Mouse (Mus musculus): ENCODE results near the gene Ccer1. TPM values are rescaled to one million over a fixed set of nuclear protein-coding genes. Genes with fewer than 3 reads are reported as not detected.

The Ccer1 gene
- total RNA-seq, 4 experiments from 2014 or later = not detected

Other genes starting within 250 kb of the Ccer1 start
- 100 to 1,000 TPM; 137 to 325 (median 228) TPM for gene Dcn, start 213.4 kb upstream of the Ccer1 start, total RNA-seq (2022)
- gene Lum, start 127.9 kb upstream of the Ccer1 start, total RNA-seq (2022) = 10 to 100 TPM; 11.3 to 14.1 (median 12.0) TPM
- 1 to 10 TPM in 3 of 4 experiments, under 1 TPM in 1; 0.75 to 4.0 (median 2.0) TPM for gene Kera, start 86.2 kb upstream of the Ccer1 start, total RNA-seq (2022)
- gene Epyc, start 49.0 kb upstream of the Ccer1 start, total RNA-seq (2022) = not detected
- gene C030005K15Rik, start 33.7 kb downstream of the Ccer1 start, total RNA-seq (2022) = not detected

All from gastrocnemius, adult 8-10 months (tissue).